Mouse (Mus musculus) liver, embryonic 13.5 days (tissue): ENCODE results near the gene Cep250. TPM values are rescaled to one million over a fixed set of nuclear protein-coding genes. Genes with fewer than 3 reads are reported as not detected.

ENCODE experiments used
- ATAC-seq: fragments of 200-750 bp; cut with Nextera tagmentation; 2 replicates; pipeline ENCODE4 v1.8.0; 2017; ENCODE audit warnings: low read depth, mild to moderate bottlenecking, moderate number of reproducible peaks, moderate library complexity
- DNase-seq: peaks from one replicate; pipeline ENCODE4 v3.0.0; 2022
- H3K27ac ChIP-seq: fragments of 300-500 bp; sonication (generic); 2 replicates; pipeline ENCODE4 v1.5.1; 2015; ENCODE audit warnings: moderate library complexity, mild to moderate bottlenecking, inconsistent platforms
- H3K27me3 ChIP-seq: fragments of 300-500 bp; sonication (generic); 2 replicates; pipeline ENCODE4 v1.6.1; 2015; ENCODE audit warnings: mild to moderate bottlenecking, inconsistent platforms
- H3K36me3 ChIP-seq: fragments of 300-500 bp; sonication (generic); 2 replicates; pipeline ENCODE4 v1.6.1; 2015; ENCODE audit warnings: mild to moderate bottlenecking, inconsistent platforms
- H3K4me1 ChIP-seq: fragments of 300-500 bp; sonication (generic); replicated peaks from 2 replicates; pipeline ENCODE4 v1.6.1; 2015; ENCODE audit warnings: inconsistent platforms
- H3K4me2 ChIP-seq: fragments of 300-500 bp; sonication (generic); 2 replicates; pipeline ENCODE4 v1.6.1; 2015; ENCODE audit warnings: inconsistent platforms, mild to moderate bottlenecking, moderate library complexity
- H3K4me3 ChIP-seq: fragments of 300-500 bp; sonication (generic); replicated peaks from 2 replicates; pipeline ENCODE4 v1.5.1; 2015; ENCODE audit warnings: mild to moderate bottlenecking, inconsistent platforms
- H3K9ac ChIP-seq: fragments of 300-500 bp; sonication (generic); 2 replicates; pipeline ENCODE4 v1.6.1; 2015; ENCODE audit warnings: mild to moderate bottlenecking, inconsistent platforms
- H3K9me3 ChIP-seq: fragments of 300-500 bp; sonication (generic); replicated peaks from 2 replicates; pipeline ENCODE4 v1.6.1; 2016; ENCODE audit warnings: inconsistent platforms
- WGBS: fragments of 180-500 bp; shearing (Covaris S2); methylation state at CpG from one replicate; pipeline ENCODE4 v1.1.7; 2015; ENCODE audit not compliant: insufficient replicate concordance; 5-methylcytosine and 5-hydroxymethylcytosine counted together
- polyA plus RNA-seq: library from polyadenylated mRNA; unstranded; fragments of >200 nt; fragmentation: Nextera tagmentation; extraction: Ambion mirVana; gene quantifications from 2 replicates; pipeline ENCODE4 v1.2.1, GENCODE M21; 2015

Gene Cep250
- polyA plus RNA-seq, 1 experiment from 2014 or later = 10.7 TPM

DNA sequence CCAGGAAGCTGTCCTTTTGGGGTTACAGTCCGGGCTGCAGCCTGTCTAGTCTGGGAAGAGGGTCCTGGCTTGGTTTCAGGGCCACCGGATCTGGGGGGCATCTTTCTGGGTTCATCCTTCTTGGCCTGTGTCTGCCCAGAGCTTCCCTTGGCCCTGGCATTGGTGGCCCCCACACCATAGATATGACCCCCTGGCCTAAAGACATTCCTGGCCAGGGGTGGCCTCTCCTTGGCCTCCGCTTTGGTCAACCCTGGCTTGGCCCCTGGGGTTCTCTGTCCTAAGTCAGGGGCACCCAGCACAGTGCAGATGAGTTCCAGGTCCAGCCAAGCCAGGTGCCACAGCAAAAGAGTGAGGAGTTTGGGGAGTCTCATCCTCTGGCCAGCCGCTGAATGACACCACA, 11.6 kb upstream of the Cep250 start:
- H3K4me3 ChIP-seq = no peak overlapping the region
- H3K27me3 ChIP-seq = 0 out of 2 replicates have a peak, but pooled peaks cover 3% of the 10 kb centered on the region
- peaks cover 24% of the 10 kb centered on the region for H3K4me1 ChIP-seq
- no peaks in the 10 kb centered on the region for H3K9me3 ChIP-seq
- H3K4me2 ChIP-seq = no peak overlapping the region
- H3K9ac ChIP-seq = no peak overlapping the region
- ATAC-seq (no peak), DNase-seq (no peak)
- H3K27ac ChIP-seq = no peak overlapping the region
- WGBS = 80% methylated on average over 4 of the region's 4 CpGs
- H3K36me3 ChIP-seq = no peaks in the 10 kb centered on the region

DNA sequence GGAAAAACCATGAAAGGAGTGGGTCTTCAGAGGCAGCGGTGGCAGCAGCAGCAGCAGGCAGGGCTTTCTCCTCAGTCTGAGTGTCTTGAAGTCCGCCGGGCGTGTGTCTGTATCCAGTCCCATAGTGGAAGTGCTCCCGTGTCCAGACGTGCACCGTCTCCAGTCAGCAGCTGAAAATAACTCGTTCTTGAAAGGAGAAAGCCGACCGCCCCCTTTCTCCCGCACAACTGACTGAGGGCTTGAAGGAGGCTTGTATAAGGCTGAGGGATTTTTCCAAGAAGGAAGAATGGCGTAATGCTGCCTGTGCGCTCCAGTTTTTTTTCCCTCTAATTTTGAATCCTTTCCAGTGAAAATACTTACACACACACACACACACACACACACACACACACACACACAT, 11.1 kb upstream of the Cep250 start, which contains the start of gene Gdf5:
Gdf5 (minus strand) TSS at position 244 of the 400 bp plus-strand sequence.
- Histone ChIP-seq H3K27me3 (0 out of 2 replicates have a peak, but pooled peaks cover 3% of the 10 kb centered on the region), H3K9me3 (no peaks in the 10 kb centered on the region), H3K4me2 (no peak within 1 kb of the TSS), H3K9ac (no peak within 1 kb of the TSS), H3K4me1 (peaks cover 24% of the 10 kb centered on the region), H3K27ac (no peak within 1 kb of the TSS), H3K4me3 (no peak within 1 kb of the TSS), H3K36me3 (no peaks in the 10 kb centered on the region)
- 74% methylated on average over 13 of the region's 13 CpGs for WGBS
- ATAC-seq = no peak
- DNase-seq = no peak

GRCm38 (mm10) chr2:155945580-155945979, 10.7 kb upstream of the Cep250 start:
- ATAC-seq (no peak), DNase-seq (no peak)
- no peak overlapping the region for H3K4me2 ChIP-seq
- no peaks in the 10 kb centered on the region for H3K9me3 ChIP-seq
- H3K9ac ChIP-seq = no peak overlapping the region
- no peaks in the 10 kb centered on the region for H3K36me3 ChIP-seq
- H3K4me3 ChIP-seq = no peak overlapping the region
- WGBS = 83% methylated on average over 5 of the region's 5 CpGs
- no peak overlapping the region for H3K27ac ChIP-seq
- H3K4me1 ChIP-seq = peaks cover 24% of the 10 kb centered on the region
- 0 out of 2 replicates have a peak, but pooled peaks cover 3% of the 10 kb centered on the region for H3K27me3 ChIP-seq

DNA sequence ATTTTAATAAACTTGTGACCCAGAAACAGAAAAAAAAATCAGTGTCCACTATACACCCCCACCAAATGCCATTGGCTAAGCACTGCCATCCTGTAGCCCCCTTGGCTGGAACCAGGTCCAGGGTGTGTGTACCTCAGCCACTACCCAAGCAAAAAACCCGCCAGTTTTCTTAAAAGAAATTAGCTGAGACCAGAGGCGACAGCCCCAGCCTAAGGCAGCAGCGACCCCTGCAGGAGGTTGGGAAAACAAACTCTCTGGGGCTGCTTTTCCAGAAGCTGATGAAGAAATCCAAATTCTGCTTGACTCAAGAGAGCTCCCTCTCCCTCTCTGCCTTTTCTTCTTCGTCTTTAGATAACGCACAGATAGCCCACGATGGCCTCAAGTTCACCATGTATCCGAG, 10.2 kb upstream of the Cep250 start:
- peak; percentile 65 for DNase-seq
- 0 out of 2 replicates have a peak, but pooled peaks cover 3% of the 10 kb centered on the region for H3K27me3 ChIP-seq
- H3K9ac ChIP-seq = no peak overlapping the region
- peaks cover 24% of the 10 kb centered on the region for H3K4me1 ChIP-seq
- 4% methylated on average over 7 of the region's 7 CpGs for WGBS
- H3K36me3 ChIP-seq = no peaks in the 10 kb centered on the region
- 0 out of 2 replicates have a peak, but pooled peaks have one; percentile 29 for ATAC-seq
- no peaks in the 10 kb centered on the region for H3K9me3 ChIP-seq
- H3K4me3 ChIP-seq = no peak overlapping the region
- H3K4me2 ChIP-seq = no peak overlapping the region
- H3K27ac ChIP-seq = peak overlapping the region; percentile 65; the same call in 1 of the 2 replicates

GRCm38 (mm10) chr2:155946499-155946898, 9.8 kb upstream of the Cep250 start:
- ATAC-seq = 0 out of 2 replicates have a peak, but pooled peaks have one; percentile 12
- 0 out of 2 replicates have a peak, but pooled peaks cover 3% of the 10 kb centered on the region for H3K27me3 ChIP-seq
- no peak for DNase-seq
- 46% methylated on average over 4 of the region's 4 CpGs for WGBS
- peaks cover 26% of the 10 kb centered on the region for H3K4me1 ChIP-seq
- no peaks in the 10 kb centered on the region for H3K9me3 ChIP-seq
- no peak overlapping the region for H3K4me2 ChIP-seq
- no peak overlapping the region for H3K4me3 ChIP-seq
- peak overlapping the region; percentile 65 for H3K27ac ChIP-seq
- no peak overlapping the region for H3K9ac ChIP-seq
- no peaks in the 10 kb centered on the region for H3K36me3 ChIP-seq

DNA sequence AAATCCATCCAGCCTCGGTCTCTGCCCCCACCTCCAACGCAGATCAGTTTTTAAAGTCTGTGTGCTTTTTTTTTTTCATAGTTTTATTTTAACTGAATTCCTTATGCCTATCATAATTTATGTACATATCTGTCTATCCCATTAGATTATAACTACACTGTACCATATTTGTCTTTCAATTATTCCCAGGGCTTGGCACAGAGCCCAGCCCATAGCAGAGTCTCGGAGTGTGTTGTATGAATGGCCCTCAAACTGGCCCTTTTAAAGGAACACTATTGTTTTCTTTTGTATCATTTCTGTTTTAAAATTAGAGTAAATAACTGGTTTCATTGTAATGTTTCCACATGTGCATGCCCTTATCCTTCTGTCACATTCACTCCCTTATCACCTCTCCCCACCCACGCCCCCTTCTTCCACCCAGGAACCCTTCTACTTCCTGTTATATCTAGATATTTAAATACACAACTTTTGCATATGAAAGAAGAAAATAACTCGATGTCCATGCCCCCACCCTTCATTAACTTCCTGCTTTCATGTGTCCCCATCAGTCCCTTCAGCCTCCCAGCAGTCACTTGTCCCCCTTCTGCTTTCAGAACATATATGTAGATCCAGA, 8.8 kb upstream of the Cep250 start:
- no peak overlapping the region for H3K4me3 ChIP-seq
- H3K27ac ChIP-seq = peak overlapping the region; percentile 65
- peak overlapping the region; percentile 31 for H3K9ac ChIP-seq
- 0 out of 2 replicates have a peak overlapping the region, but pooled peaks have one; percentile 28 for H3K4me2 ChIP-seq
- no peaks in the 10 kb centered on the region for H3K9me3 ChIP-seq
- ATAC-seq = peak; percentile 75
- H3K27me3 ChIP-seq = 0 out of 2 replicates have a peak, but pooled peaks cover 3% of the 10 kb centered on the region
- H3K4me1 ChIP-seq = peaks cover 32% of the 10 kb centered on the region
- peak; percentile 66 for DNase-seq
- no peaks in the 10 kb centered on the region for H3K36me3 ChIP-seq
- 45% methylated on average over 5 of the region's 5 CpGs for WGBS

DNA sequence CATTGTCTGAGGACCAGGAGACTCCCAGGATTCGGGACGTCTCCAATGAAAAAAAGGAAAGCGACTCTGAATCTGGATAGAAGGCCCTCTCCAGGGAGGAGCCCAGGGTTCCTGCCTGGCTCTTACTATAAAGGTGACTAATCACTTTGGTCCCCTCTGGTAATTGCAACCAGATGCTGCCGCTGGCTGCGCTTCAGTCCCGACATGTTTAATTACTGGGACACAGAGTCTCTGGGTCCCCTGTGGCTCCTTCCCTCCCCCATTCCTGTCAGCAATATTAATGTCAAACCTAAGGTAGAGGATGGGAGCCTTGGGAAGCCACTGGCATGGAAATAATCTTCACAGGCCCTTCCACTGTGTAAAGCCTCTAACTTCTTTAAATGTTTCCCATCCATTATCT, 6.9 kb upstream of the Cep250 start:
- DNase-seq (no peak), ATAC-seq (no peak)
- Histone ChIP-seq H3K27ac (no peak overlapping the region), H3K27me3 (peaks cover 10% of the 10 kb centered on the region; the same call in 1 of the 2 replicates), H3K4me2 (no peak overlapping the region), H3K4me3 (no peak overlapping the region), H3K4me1 (peaks cover 32% of the 10 kb centered on the region), H3K9ac (no peak overlapping the region), H3K36me3 (no peaks in the 10 kb centered on the region), H3K9me3 (no peaks in the 10 kb centered on the region)
- 64% methylated on average over 6 of the region's 6 CpGs for WGBS

DNA sequence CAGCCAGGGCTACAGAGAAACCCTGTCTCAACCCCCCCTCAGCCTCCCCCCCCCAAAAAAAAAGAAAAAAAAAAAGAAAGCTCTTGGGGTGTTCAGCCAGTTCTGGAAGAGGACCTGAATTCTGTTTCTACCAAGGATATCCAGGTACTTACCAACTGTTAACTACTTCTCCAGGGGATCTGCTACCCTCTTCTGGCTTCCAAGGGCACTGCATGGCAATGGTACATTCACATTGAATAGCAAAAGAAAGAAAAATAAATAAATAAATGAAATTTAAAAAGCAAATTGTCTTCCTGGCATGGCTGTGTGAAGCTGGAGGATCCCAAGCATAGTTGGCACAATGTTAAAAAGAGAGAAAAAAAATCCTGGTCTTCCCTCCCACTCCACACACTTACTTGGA, 4.3 kb upstream of the Cep250 start:
- ATAC-seq = no peak
- Histone ChIP-seq H3K27me3 (peaks cover 13% of the 10 kb centered on the region; the same call in 1 of the 2 replicates), H3K9ac (no peak overlapping the region), H3K4me3 (no peak overlapping the region), H3K4me2 (no peak overlapping the region), H3K4me1 (peaks cover 31% of the 10 kb centered on the region), H3K9me3 (no peaks in the 10 kb centered on the region), H3K36me3 (no peaks in the 10 kb centered on the region), H3K27ac (no peak overlapping the region)
- DNase-seq = no peak

- no peaks in the 10 kb centered on the region for H3K9me3 ChIP-seq
- H3K4me2 ChIP-seq = no peak overlapping the region
- WGBS = 84% methylated on average over 5 of the region's 5 CpGs
- no peak overlapping the region for H3K4me3 ChIP-seq
- no peak for ATAC-seq
- H3K9ac ChIP-seq = no peak overlapping the region
- peaks cover 19% of the 10 kb centered on the region for H3K4me1 ChIP-seq
- no peak for DNase-seq
- H3K27ac ChIP-seq = no peak overlapping the region
- no peaks in the 10 kb centered on the region for H3K27me3 ChIP-seq
- peaks cover 28% of the 10 kb centered on the region for H3K36me3 ChIP-seq
These were observed 3.7 kb downstream of the Cep250 start for GRCm38 (mm10) chr2:155959981-155960380.

- H3K27me3 ChIP-seq = no peaks in the 10 kb centered on the region
- no peaks in the 10 kb centered on the region for H3K9me3 ChIP-seq
- peaks cover 13% of the 10 kb centered on the region for H3K4me1 ChIP-seq
- H3K9ac ChIP-seq = no peak overlapping the region
- no peak for DNase-seq
- no peak for ATAC-seq
- H3K4me3 ChIP-seq = no peak overlapping the region
- peaks cover 45% of the 10 kb centered on the region for H3K36me3 ChIP-seq
- 83% methylated on average over 10 of the region's 10 CpGs for WGBS
- H3K4me2 ChIP-seq = no peak overlapping the region
- no peak overlapping the region; the same call in 1 of the 2 replicates for H3K27ac ChIP-seq
These were observed 5.6 kb downstream of the Cep250 start for GRCm38 (mm10) chr2:155961862-155962261.

GRCm38 (mm10) chr2:155962991-155963390, 6.7 kb downstream of the Cep250 start:
- ATAC-seq = no peak
- Histone ChIP-seq H3K27me3 (no peaks in the 10 kb centered on the region), H3K4me1 (0 out of 2 replicates have a peak, but pooled peaks cover 2% of the 10 kb centered on the region), H3K4me2 (no peak overlapping the region), H3K27ac (no peak overlapping the region), H3K9me3 (no peaks in the 10 kb centered on the region), H3K36me3 (peaks cover 56% of the 10 kb centered on the region), H3K9ac (no peak overlapping the region), H3K4me3 (no peak overlapping the region)
- 76% methylated on average over 1 of the region's 1 CpGs for WGBS
- no peak for DNase-seq

- H3K4me3 ChIP-seq = no peak overlapping the region
- peaks cover 14% of the 10 kb centered on the region for H3K4me1 ChIP-seq
- ATAC-seq (peak; percentile 50), DNase-seq (no peak)
- whole genome bisulfite sequencing = 46% methylated on average over 6 of the region's 6 CpGs
- peak overlapping the region; percentile 36; the same call in 1 of the 2 replicates for H3K9ac ChIP-seq
- H3K9me3 ChIP-seq = no peaks in the 10 kb centered on the region
- H3K27me3 ChIP-seq = no peaks in the 10 kb centered on the region
- peaks cover 87% of the 10 kb centered on the region for H3K36me3 ChIP-seq
- H3K27ac ChIP-seq = no peak overlapping the region; the same call in 1 of the 2 replicates
- no peak overlapping the region for H3K4me2 ChIP-seq
These were observed 17.1 kb downstream of the Cep250 start for GRCm38 (mm10) chr2:155973348-155973747.
